Mouse (Mus musculus) CH12.LX (cell line): ENCODE results near the gene Mpst. TPM values are rescaled to one million over a fixed set of nuclear protein-coding genes. Genes with fewer than 3 reads are reported as not detected.

Experiments
- DNase-seq: peaks from one replicate; pipeline ENCODE4 v3.0.0-alpha.2; 2013; ENCODE audit errors: extremely low read depth
- H3K27ac ChIP-seq: 2 replicates; pipeline ENCODE4 v1.5.1; 2012; ENCODE audit warnings: low read depth, mild to moderate bottlenecking, control low read depth, moderate library complexity; ENCODE audit not compliant: insufficient read depth
- H3K27me3 ChIP-seq: replicated peaks from 2 replicates; pipeline ENCODE3; 2012; ENCODE audit warnings: inconsistent platforms
- H3K36me3 ChIP-seq, 2 experiments: replicated peaks in 1 of 2; 2 replicates each; pipeline versions ENCODE3 to v1.6.1; 2012; ENCODE audit warnings: inconsistent platforms in 1 of 2, low read length in 1 of 2, mild to moderate bottlenecking in 1 of 2, mixed read lengths in 1 of 2, moderate library complexity in 1 of 2; ENCODE audit not compliant: control insufficient read depth in 1 of 2, insufficient read depth in 1 of 2
- H3K4me1 ChIP-seq, 2 experiments: 2 replicates each; pipeline ENCODE4 v1.6.1; 2012; ENCODE audit warnings: inconsistent platforms in 1 of 2, moderate library complexity in 1 of 2; ENCODE audit not compliant: insufficient read depth in 2 of 2, control insufficient read depth in 1 of 2
- H3K4me2 ChIP-seq: 2 replicates; pipeline ENCODE4 v1.6.1; 2012; ENCODE audit warnings: low read depth, mild to moderate bottlenecking, control low read depth; ENCODE audit not compliant: poor library complexity, insufficient read depth, severe bottlenecking
- H3K4me3 ChIP-seq, 3 experiments: fragments of 150-350 bp in 1 of 3; sonication (generic) in 1 of 3; replicated peaks in 1 of 3; 2 replicates each; pipeline versions ENCODE3 to v1.5.1; 2011 to 2012; ENCODE audit warnings: low read depth in 2 of 3, low read length in 2 of 3, mild to moderate bottlenecking in 2 of 3, moderate library complexity in 2 of 3, control low read depth in 1 of 3, improper control_type of control experiment in 1 of 3, inconsistent platforms in 1 of 3, mixed read lengths in 1 of 3; ENCODE audit not compliant: poor library complexity in 1 of 3
- H3K79me2 ChIP-seq: replicated peaks from 2 replicates; pipeline ENCODE4 v1.6.1; 2012; ENCODE audit warnings: mild to moderate bottlenecking, moderate library complexity; ENCODE audit not compliant: control insufficient read depth, poor library complexity, insufficient read depth, severe bottlenecking; ENCODE audit errors: extremely low read depth
- H3K9ac ChIP-seq: 2 replicates; pipeline ENCODE4 v1.6.1; 2012; ENCODE audit warnings: low read depth, mild to moderate bottlenecking, control low read depth, moderate library complexity; ENCODE audit not compliant: insufficient read depth
- H3K9me3 ChIP-seq: replicated peaks from 2 replicates; pipeline ENCODE3; 2012; ENCODE audit warnings: low read length, inconsistent platforms, mixed read lengths
- BHLHE40 ChIP-seq: IDR thresholded peaks from 2 replicates; pipeline ENCODE4 v1.6.1; 2011; ENCODE audit warnings: mild to moderate bottlenecking, low read depth, low read length, improper control_type of control experiment
- CHD1 ChIP-seq: IDR thresholded peaks from 2 replicates; pipeline ENCODE4 v1.6.1; 2012; ENCODE audit warnings: low read depth, low read length, improper control_type of control experiment, inconsistent platforms
- CHD2 ChIP-seq: IDR thresholded peaks from 2 replicates; pipeline ENCODE4 v1.6.1; 2011; ENCODE audit warnings: low read length, improper control_type of control experiment
- CTCF ChIP-seq, 2 experiments: IDR thresholded peaks in 1 of 2; conservative IDR thresholded peaks in 1 of 2; 2 replicates each; pipeline ENCODE4 v1.5.1; 2011 to 2012; ENCODE audit warnings: low read depth in 2 of 2, low read length in 2 of 2, improper control_type of control experiment in 1 of 2, inconsistent platforms in 1 of 2, mild to moderate bottlenecking in 1 of 2, moderate library complexity in 1 of 2
- ELF1 ChIP-seq: IDR thresholded peaks from 2 replicates; pipeline ENCODE4 v1.6.1; 2014; ENCODE audit warnings: low read depth, mild to moderate bottlenecking, inconsistent platforms, low read length, improper control_type of control experiment
- EP300 ChIP-seq: IDR thresholded peaks from 2 replicates; pipeline ENCODE4 v1.6.1; 2011; ENCODE audit warnings: low read length, improper control_type of control experiment
- ETS1 ChIP-seq: conservative IDR thresholded peaks from 2 replicates; pipeline ENCODE4 v1.6.1; 2012; ENCODE audit warnings: low read depth, mild to moderate bottlenecking, inconsistent platforms, low read length, improper control_type of control experiment, moderate library complexity
- GABPA ChIP-seq: IDR thresholded peaks from 2 replicates; pipeline ENCODE4 v1.6.1; 2012; ENCODE audit warnings: low read depth, low read length, improper control_type of control experiment, inconsistent platforms; ENCODE audit not compliant: insufficient replicate concordance
- IRF4 ChIP-seq: IDR thresholded peaks from 2 replicates; pipeline ENCODE4 v1.6.1; 2014; ENCODE audit warnings: low read depth, mild to moderate bottlenecking, inconsistent platforms, low read length, improper control_type of control experiment
- MAFK ChIP-seq: IDR thresholded peaks from 2 replicates; pipeline ENCODE4 v1.6.1; 2011; ENCODE audit warnings: low read length, improper control_type of control experiment; ENCODE audit not compliant: insufficient replicate concordance
- MAX ChIP-seq: IDR thresholded peaks from 2 replicates; pipeline ENCODE4 v1.6.1; 2011; ENCODE audit warnings: low read length, improper control_type of control experiment
- MAZ ChIP-seq: IDR thresholded peaks from 2 replicates; pipeline ENCODE4 v1.6.1; 2012; ENCODE audit warnings: low read depth, mild to moderate bottlenecking, inconsistent platforms, low read length, improper control_type of control experiment, moderate library complexity
- MXI1 ChIP-seq: IDR thresholded peaks from 2 replicates; pipeline ENCODE4 v1.6.1; 2011; ENCODE audit warnings: mild to moderate bottlenecking, low read depth, low read length, improper control_type of control experiment
- MYC ChIP-seq: IDR thresholded peaks from 2 replicates; pipeline ENCODE4 v1.6.1; 2011; ENCODE audit warnings: low read depth, mild to moderate bottlenecking, improper control_type of control experiment, low read length
- POLR2A ChIP-seq: IDR thresholded peaks from 2 replicates; pipeline ENCODE4 v1.6.1; 2011; ENCODE audit warnings: low read depth, mild to moderate bottlenecking, improper control_type of control experiment, low read length
- SMC3 ChIP-seq: IDR thresholded peaks from 2 replicates; pipeline ENCODE4 v1.6.1; 2011; ENCODE audit warnings: low read depth, low read length, improper control_type of control experiment
- TBP ChIP-seq: conservative IDR thresholded peaks from 2 replicates; pipeline ENCODE4 v1.6.1; 2011; ENCODE audit warnings: low read depth, low read length, improper control_type of control experiment
- UBTF ChIP-seq: IDR thresholded peaks from 2 replicates; pipeline ENCODE4 v1.6.1; 2012; ENCODE audit warnings: low read depth, mild to moderate bottlenecking, inconsistent platforms, low read length, improper control_type of control experiment, moderate library complexity
- USF1 ChIP-seq: IDR thresholded peaks from 2 replicates; pipeline ENCODE4 v1.6.1; 2014; ENCODE audit warnings: low read depth, mild to moderate bottlenecking, inconsistent platforms, low read length, improper control_type of control experiment
- ZC3H11A ChIP-seq: IDR thresholded peaks from 2 replicates; pipeline ENCODE4 v1.6.1; 2012; ENCODE audit warnings: low read depth, mild to moderate bottlenecking, inconsistent platforms, low read length, improper control_type of control experiment
- ZNF384 ChIP-seq: IDR thresholded peaks from 2 replicates; pipeline ENCODE4 v1.6.1; 2012; ENCODE audit warnings: low read depth, low read length, improper control_type of control experiment, inconsistent platforms
- dilution Hi-C: fragments of 300-500 bp; cut with MboI; formaldehyde crosslinking; loops from 2 replicates; pipeline ENCODE4 v1.14.3; 2020; ENCODE audit warnings: low sequenced_read_pairs; ENCODE audit not compliant: extremely low pct_unique_long_range_greater_than_20kb, extremely low pct_ligation_motif_present
- in situ Hi-C: fragments of 300-500 bp; cut with MboI; formaldehyde crosslinking; loops from 3 replicates; pipeline ENCODE4 v1.14.3; 2019; ENCODE audit warnings: low sequenced_read_pairs, low pct_ligation_motif_present, low pct_unique_long_range_greater_than_20kb, mixed read lengths
- polyA plus RNA-seq: library from polyadenylated mRNA; unstranded; fragments of >175 nt; gene quantifications from 2 replicates; pipeline ENCODE4 v1.2.1, GENCODE M21; 2012; ENCODE audit warnings: low read depth; ENCODE audit not compliant: insufficient read length
- total RNA-seq, 2 experiments: library from RNA; depleted of rRNA; stranded (reverse); fragments of 300-350 nt in 1 of 2; fragments of >200 nt in 1 of 2; gene quantifications; 2 replicates each; pipeline ENCODE4 v1.2.3; 2012 to 2014

Mpst gene
- total and polyA plus RNA-seq, 3 experiments: 24.4 to 46.3 (median 27.0) TPM

DNA sequence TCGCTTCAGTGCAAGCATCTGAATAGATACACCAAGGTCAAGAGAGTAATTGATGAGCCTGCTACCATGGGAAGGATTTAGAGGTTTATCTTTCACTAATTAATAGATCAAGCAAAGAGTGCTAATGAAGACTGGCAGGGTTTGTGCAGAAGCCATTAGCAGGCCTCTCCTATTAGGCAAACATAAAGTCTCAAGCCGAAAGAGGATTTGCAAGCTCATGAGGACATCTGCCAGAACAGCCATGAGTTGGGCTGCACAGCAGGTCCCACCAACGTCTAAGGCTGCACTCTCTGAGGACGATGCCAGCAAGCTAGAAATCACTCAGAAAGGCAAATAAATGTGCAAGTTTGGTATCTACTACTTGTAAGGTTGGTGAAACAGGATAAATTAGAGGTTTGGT, 25.5 kb upstream of the Mpst start:
- no peak overlapping the region for H3K4me3 ChIP-seq
- no peaks in the 10 kb centered on the region for H3K4me1 ChIP-seq
- in situ Hi-C loops: no loop called here
- no peak overlapping the region for H3K4me2 ChIP-seq
- no peak overlapping the region for H3K9ac ChIP-seq
- DNase-seq: no peak
- no peak overlapping the region for H3K27ac ChIP-seq
- dilution Hi-C loops: no loop called here
- H3K9me3 ChIP-seq: peaks cover 5% of the 10 kb centered on the region
- no peak for TF ChIP-seq CHD2
- TF ChIP-seq BHLHE40: no peak
- no peak for TF ChIP-seq MAZ
- no peak for TF ChIP-seq ZC3H11A
- no peak for TF ChIP-seq POLR2A
- no peak for TF ChIP-seq IRF4
- TF ChIP-seq TBP: no peak
- TF ChIP-seq GABPA: no peak
- no peak for TF ChIP-seq USF1
- no peaks in the 10 kb centered on the region for H3K36me3 ChIP-seq
- H3K27me3 ChIP-seq: peaks cover 68% of the 10 kb centered on the region
- H3K79me2 ChIP-seq: no peaks in the 10 kb centered on the region

DNA sequence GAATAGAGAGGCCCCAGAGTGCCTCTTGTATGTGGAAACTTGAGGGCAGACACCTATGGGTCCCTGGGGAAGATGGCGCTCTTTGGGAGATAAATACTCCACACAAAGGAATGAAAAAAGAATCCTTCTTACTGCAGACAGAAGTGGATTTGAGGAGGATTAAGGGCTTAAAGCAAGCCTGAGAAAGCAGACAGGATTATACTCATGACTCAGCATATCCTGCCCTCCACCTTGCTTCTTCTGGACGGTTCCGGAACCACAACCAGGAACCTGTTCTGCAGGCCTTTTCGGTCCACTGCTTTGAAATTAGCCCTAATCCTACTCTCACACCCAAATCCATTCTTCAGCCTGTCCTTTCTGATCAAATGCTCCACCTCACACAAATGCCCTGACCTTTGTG, 24.1 kb upstream of the Mpst start:
- in situ Hi-C loops: no loop called here
- H3K9ac ChIP-seq: no peak overlapping the region
- peaks cover 71% of the 10 kb centered on the region for H3K27me3 ChIP-seq
- H3K4me1 ChIP-seq: no peaks in the 10 kb centered on the region
- TF ChIP-seq ELF1: no peak
- TF ChIP-seq MYC: no peak
- TF ChIP-seq IRF4: no peak
- no peak for TF ChIP-seq USF1
- no peak for TF ChIP-seq EP300
- TF ChIP-seq CTCF (conservative IDR thresholded peaks at IDR 0.05 in 1 of 2, IDR thresholded peaks at IDR 0.05 in 1 of 2; ENCODE audit: low read depth in 2 of 2, low read length in 2 of 2): no peak
- TF ChIP-seq MAFK: no peak
- TF ChIP-seq MAX: no peak
- no peak for TF ChIP-seq UBTF
- no peak for TF ChIP-seq ZNF384
- TF ChIP-seq MXI1: no peak
- no peak for TF ChIP-seq BHLHE40
- TF ChIP-seq CHD1: no peak
- no peak for TF ChIP-seq SMC3
- TF ChIP-seq ETS1: no peak
- TF ChIP-seq, all 38 proteins: peak for 0
- no peak for DNase-seq
- Histone ChIP-seq H3K27ac (no peak overlapping the region), H3K36me3 (no peaks in the 10 kb centered on the region), H3K4me2 (no peak overlapping the region), H3K79me2 (no peaks in the 10 kb centered on the region), H3K9me3 (peaks cover 5% of the 10 kb centered on the region), H3K4me3 (no peak overlapping the region)
- dilution Hi-C loops: no loop called here
